Mouse (Mus musculus) ES-Bruce4 (cell line): ENCODE data around the gene Ttc6. TPM values are rescaled to one million over a fixed set of nuclear protein-coding genes. Genes with fewer than 3 reads are reported as not detected.

ENCODE experiments used
- H3K27ac ChIP-seq: 2 replicates; pipeline ENCODE4 v1.5.1; 2012; ENCODE audit warnings: low read length, inconsistent platforms; ENCODE audit not compliant: insufficient read depth
- H3K27me3 ChIP-seq: 2 replicates; pipeline ENCODE4 v1.6.1; 2012; ENCODE audit warnings: mild to moderate bottlenecking, low read length, inconsistent platforms; ENCODE audit not compliant: control insufficient read depth, poor library complexity, insufficient read depth, severe bottlenecking
- H3K36me3 ChIP-seq: 2 replicates; pipeline ENCODE4 v1.6.1; 2012; ENCODE audit warnings: inconsistent platforms, mild to moderate bottlenecking, low read length, moderate library complexity; ENCODE audit not compliant: control insufficient read depth, poor library complexity, insufficient read depth, severe bottlenecking
- H3K4me1 ChIP-seq: one replicate; pipeline ENCODE4 v1.8.1; 2011; ENCODE audit warnings: low read length; ENCODE audit not compliant: control insufficient read depth, insufficient read depth
- H3K4me3 ChIP-seq: 2 replicates; pipeline ENCODE4 v1.5.1; 2011; ENCODE audit warnings: low read depth, mild to moderate bottlenecking, low read length
- H3K9ac ChIP-seq: 2 replicates; pipeline ENCODE4 v1.6.1; 2012; ENCODE audit warnings: low read depth, mild to moderate bottlenecking, inconsistent platforms; ENCODE audit not compliant: poor library complexity, severe bottlenecking
- H3K9me3 ChIP-seq: replicated peaks from 2 replicates; pipeline ENCODE4 v1.6.1; 2012; ENCODE audit warnings: mild to moderate bottlenecking, low read length, inconsistent platforms; ENCODE audit not compliant: control insufficient read depth, poor library complexity, insufficient read depth, severe bottlenecking
- CTCF ChIP-seq: IDR thresholded peaks from one replicate; pipeline ENCODE4 v1.8.1; 2011; ENCODE audit warnings: low read depth, low read length
- EP300 ChIP-seq: IDR thresholded peaks from 2 replicates; pipeline ENCODE4 v1.6.1; 2011; ENCODE audit warnings: low read depth, low read length; ENCODE audit not compliant: insufficient read depth
- POLR2A ChIP-seq: IDR thresholded peaks from one replicate; pipeline ENCODE4 v1.8.1; 2011; ENCODE audit warnings: low read length; ENCODE audit not compliant: insufficient read depth
- polyA plus RNA-seq: library from polyadenylated mRNA; stranded (reverse); fragments of >200 nt; gene quantifications from 2 replicates; pipeline ENCODE4 v1.2.4, GENCODE M21; 2011; ENCODE audit warnings: low read depth; ENCODE audit not compliant: missing spikeins, insufficient read depth, insufficient read length

The Ttc6 gene
- polyA plus RNA-seq, 1 experiment = 0.22 TPM

DNA sequence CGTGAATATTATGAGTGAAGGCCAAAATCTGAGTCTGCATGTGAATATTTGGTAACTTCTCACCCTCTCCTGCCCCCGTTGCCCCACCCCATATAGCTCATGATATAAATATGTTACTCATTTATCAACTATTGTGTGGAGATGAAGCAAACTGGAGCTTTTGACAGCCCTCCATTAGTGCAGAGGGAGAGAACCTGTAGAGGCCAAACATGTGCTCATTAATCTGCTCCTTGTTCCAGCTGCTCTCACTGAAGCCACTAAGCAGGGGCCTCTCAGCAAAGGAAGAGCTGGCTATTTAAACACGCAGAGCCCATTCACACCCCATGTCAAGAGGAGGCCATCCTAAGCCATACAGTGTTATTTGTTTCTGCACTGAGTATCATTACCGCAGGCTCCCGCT, 218.0 kb downstream of the Ttc6 start:
- Histone ChIP-seq H3K27me3 (no peaks in the 10 kb centered on the region), H3K4me3 (no peak overlapping the region), H3K36me3 (no peaks in the 10 kb centered on the region), H3K27ac (no peak overlapping the region), H3K9me3 (no peaks in the 10 kb centered on the region), H3K9ac (no peak overlapping the region), H3K4me1 (no peaks in the 10 kb centered on the region)
- TF ChIP-seq POLR2A (no peak), CTCF (no peak), EP300 (no peak)

DNA sequence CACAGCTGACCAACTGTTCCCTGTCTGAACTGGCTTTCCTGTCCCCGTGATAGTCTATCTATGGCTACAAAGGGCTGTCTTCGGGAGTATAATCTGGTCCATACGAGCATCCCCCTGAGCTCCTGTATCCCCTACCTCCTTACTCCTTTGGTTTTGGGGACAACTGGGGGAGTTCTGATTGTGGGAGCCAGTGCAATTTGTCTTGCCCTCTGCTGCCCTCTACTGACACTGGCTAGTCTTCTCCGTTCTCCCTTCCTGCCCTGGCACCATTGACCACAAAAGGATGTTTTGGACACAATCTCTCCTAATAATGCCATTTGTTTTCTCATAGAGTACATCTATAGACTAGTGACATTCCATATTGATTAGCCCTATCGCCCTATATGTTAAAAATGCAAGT, 223.6 kb downstream of the Ttc6 start:
- Histone ChIP-seq H3K36me3 (no peaks in the 10 kb centered on the region), H3K9me3 (no peaks in the 10 kb centered on the region), H3K4me1 (no peaks in the 10 kb centered on the region), H3K4me3 (no peak overlapping the region), H3K27me3 (no peaks in the 10 kb centered on the region), H3K27ac (no peak overlapping the region), H3K9ac (no peak overlapping the region)
- TF ChIP-seq CTCF (peak; percentile 73), POLR2A (no peak)

Other genes starting within 250 kb of the Ttc6 start
- gene Foxa1, start 17.2 kb upstream of the Ttc6 start, polyA plus RNA-seq = 0.62 and 0.85 TPM in 2 replicates